Mouse (Mus musculus) embryonic facial prominence, embryonic 15.5 days (tissue): Measurements from ENCODE around the gene Lrrk1. TPM values are rescaled to one million over a fixed set of nuclear protein-coding genes. Genes with fewer than 3 reads are reported as not detected.
"Not testable (repeated sequence)": the region's sequence is repeated elsewhere in the genome, so short reads cannot be mapped to it uniquely, and the experiment has no call there.

Experiments used
- ATAC-seq: fragments of 200-750 bp; cut with Nextera tagmentation; 2 replicates; pipeline ENCODE4 v1.8.0; 2017; ENCODE audit warnings: low read depth, moderate TSS enrichment; ENCODE audit not compliant: insufficient number of reproducible peaks, low FRiP score, low TSS enrichment
- H3K27ac ChIP-seq: fragments of 300-500 bp; sonication (generic); replicated peaks from 2 replicates; pipeline ENCODE4 v1.5.1; 2015; ENCODE audit warnings: mild to moderate bottlenecking, inconsistent platforms
- H3K27me3 ChIP-seq: fragments of 300-500 bp; sonication (generic); 2 replicates; pipeline ENCODE4 v1.6.1; 2015; ENCODE audit warnings: inconsistent platforms
- H3K36me3 ChIP-seq: fragments of 300-500 bp; sonication (generic); 2 replicates; pipeline ENCODE4 v1.6.1; 2015; ENCODE audit warnings: mild to moderate bottlenecking, inconsistent platforms
- H3K4me1 ChIP-seq: fragments of 300-500 bp; sonication (generic); 2 replicates; pipeline ENCODE4 v1.6.1; 2015; ENCODE audit warnings: inconsistent platforms
- H3K4me2 ChIP-seq: fragments of 300-500 bp; sonication (generic); replicated peaks from 2 replicates; pipeline ENCODE4 v1.6.1; 2015; ENCODE audit warnings: mild to moderate bottlenecking, inconsistent platforms
- H3K4me3 ChIP-seq: fragments of 300-500 bp; sonication (generic); replicated peaks from 2 replicates; pipeline ENCODE4 v1.5.1; 2015; ENCODE audit warnings: mild to moderate bottlenecking, inconsistent platforms
- H3K9ac ChIP-seq: fragments of 300-500 bp; sonication (generic); 2 replicates; pipeline ENCODE4 v1.6.1; 2015; ENCODE audit warnings: inconsistent platforms
- H3K9me3 ChIP-seq: fragments of 300-500 bp; sonication (generic); replicated peaks from 2 replicates; pipeline ENCODE4 v1.6.1; 2016; ENCODE audit warnings: inconsistent platforms
- WGBS: fragments of 180-500 bp; shearing (Covaris S2); methylation state at CpG from one replicate; pipeline ENCODE4 v1.1.7; 2015; 5-methylcytosine and 5-hydroxymethylcytosine counted together
- polyA plus RNA-seq: library from polyadenylated mRNA; unstranded; fragments of >200 nt; fragmentation: Nextera tagmentation; extraction: Ambion mirVana; gene quantifications from 2 replicates; pipeline ENCODE4 v1.2.1, GENCODE M21; 2015

Lrrk1 gene
- polyA plus RNA-seq, 1 experiment from 2014 or later, result 16.9 TPM

DNA sequence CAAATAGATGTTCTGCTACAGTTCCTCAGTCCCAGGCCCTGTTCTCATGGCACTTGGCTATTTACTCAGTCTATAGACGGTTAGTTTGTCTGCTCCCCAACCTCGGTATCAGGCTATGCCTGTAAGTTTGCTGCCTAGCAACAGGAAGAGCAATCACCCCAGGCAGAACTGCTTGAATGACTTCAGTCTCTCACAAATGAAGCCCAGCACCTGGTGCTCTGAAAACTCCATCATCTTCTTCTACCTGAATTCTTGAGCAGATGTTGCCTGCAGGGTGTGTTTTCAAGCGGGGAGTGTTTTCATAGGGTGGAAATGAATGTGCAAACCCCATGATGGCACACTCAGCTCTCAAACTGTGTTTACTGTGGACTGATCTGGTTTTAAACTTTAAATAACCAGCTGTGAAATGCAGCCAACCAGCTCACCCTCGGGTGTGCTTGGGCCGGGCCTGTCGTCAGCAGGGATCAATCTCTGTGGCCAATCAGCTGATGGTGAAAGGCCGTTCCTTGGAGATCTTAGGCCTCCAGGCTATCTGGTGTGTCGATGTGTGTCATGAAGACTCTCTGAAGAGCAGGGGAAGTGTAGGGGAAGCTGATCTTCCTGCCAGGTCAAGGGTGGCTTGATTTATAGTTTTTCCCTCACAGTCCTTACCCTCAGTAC is 187.2 kb downstream of the Lrrk1 start:
- Histone ChIP-seq H3K36me3 (no peaks in the 10 kb centered on the region), H3K9me3 (no peaks in the 10 kb centered on the region), H3K27me3 (no peaks in the 10 kb centered on the region), H3K9ac (no peak overlapping the region), H3K27ac (no peak overlapping the region), H3K4me2 (no peak overlapping the region), H3K4me1 (peaks cover 19% of the 10 kb centered on the region), H3K4me3 (no peak overlapping the region)
- 25% methylated on average over 8 of the region's 8 CpGs for WGBS
- no peak for ATAC-seq

GRCm38 (mm10) chr7:66200383-66200782 is 187.8 kb downstream of the Lrrk1 start:
- peaks cover 21% of the 10 kb centered on the region for H3K4me1 ChIP-seq
- no peak overlapping the region for H3K9ac ChIP-seq
- no peaks in the 10 kb centered on the region for H3K9me3 ChIP-seq
- H3K4me3 ChIP-seq, result no peak overlapping the region
- 82% methylated on average over 3 of the region's 3 CpGs for WGBS
- ATAC-seq, result no peak
- H3K4me2 ChIP-seq, result no peak overlapping the region
- no peaks in the 10 kb centered on the region for H3K36me3 ChIP-seq
- no peak overlapping the region for H3K27ac ChIP-seq
- H3K27me3 ChIP-seq, result no peaks in the 10 kb centered on the region

- Histone ChIP-seq H3K27me3 (no peaks in the 10 kb centered on the region), H3K9me3 (no peaks in the 10 kb centered on the region), H3K9ac (no peak overlapping the region), H3K27ac (no peak overlapping the region), H3K4me1 (peaks cover 21% of the 10 kb centered on the region), H3K4me2 (no peak overlapping the region), H3K4me3 (no peak overlapping the region), H3K36me3 (no peaks in the 10 kb centered on the region)
- WGBS, result 60% methylated on average over 5 of the region's 5 CpGs
- ATAC-seq, result 0 out of 2 replicates have a peak, but pooled peaks have one; percentile 66
Measured at GRCm38 (mm10) chr7:66199391-66199831, 188.7 kb downstream of the Lrrk1 start.

DNA sequence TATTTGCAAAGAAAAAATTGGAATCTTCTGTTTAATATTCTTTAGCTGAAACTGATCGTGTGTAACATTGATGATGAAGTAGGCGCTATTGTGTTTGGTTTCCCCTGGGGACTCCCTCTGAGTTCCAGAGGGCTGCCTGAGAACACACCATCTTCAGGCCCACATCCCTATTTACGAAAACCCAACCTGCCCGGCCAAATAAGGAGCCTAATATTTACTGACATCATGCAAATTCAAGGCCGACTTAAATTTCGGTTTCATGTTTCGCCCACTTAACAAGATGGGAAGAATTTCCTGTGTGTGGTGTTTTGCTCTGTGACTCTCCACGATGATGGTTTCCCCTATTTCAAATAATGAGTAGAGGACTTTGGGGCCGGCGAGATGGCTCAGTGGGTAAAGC is 189.7 kb downstream of the Lrrk1 start:
- H3K4me3 ChIP-seq, result no peak overlapping the region
- H3K27me3 ChIP-seq, result no peaks in the 10 kb centered on the region
- 52% methylated on average over 10 of the region's 10 CpGs for WGBS
- ATAC-seq, result no peak
- H3K9ac ChIP-seq, result no peak overlapping the region
- H3K4me1 ChIP-seq, result peaks cover 21% of the 10 kb centered on the region
- no peak overlapping the region for H3K4me2 ChIP-seq
- H3K27ac ChIP-seq, result no peak overlapping the region
- no peaks in the 10 kb centered on the region for H3K36me3 ChIP-seq
- H3K9me3 ChIP-seq, result no peaks in the 10 kb centered on the region

- ATAC-seq, result no peak
Measured at GRCm38 (mm10) chr7:66196609-66197445, 191.3 kb downstream of the Lrrk1 start.

GRCm38 (mm10) chr7:66195881-66196280 is 192.3 kb downstream of the Lrrk1 start:
- H3K36me3 ChIP-seq, result no peaks in the 10 kb centered on the region
- no peak overlapping the region for H3K4me3 ChIP-seq
- H3K4me1 ChIP-seq, result peaks cover 18% of the 10 kb centered on the region
- H3K27me3 ChIP-seq, result no peaks in the 10 kb centered on the region
- no peak overlapping the region for H3K9ac ChIP-seq
- no peaks in the 10 kb centered on the region for H3K9me3 ChIP-seq
- no peak overlapping the region for H3K27ac ChIP-seq
- WGBS, result 39% methylated on average over 1 of the region's 1 CpGs
- ATAC-seq, result no peak
- no peak overlapping the region for H3K4me2 ChIP-seq

More at GRCm38 (mm10) chr7:66196609-66197445, 191.3 kb downstream of the Lrrk1 start:
- peaks cover 21% of the 10 kb centered on the region for H3K4me1 ChIP-seq
- H3K27ac ChIP-seq, result no peak overlapping the region
- no peaks in the 10 kb centered on the region for H3K27me3 ChIP-seq
- no peaks in the 10 kb centered on the region for H3K9me3 ChIP-seq
- H3K4me2 ChIP-seq, result no peak overlapping the region
- WGBS, result 72% methylated on average over 11 of the region's 11 CpGs
- H3K9ac ChIP-seq, result no peak overlapping the region
- no peaks in the 10 kb centered on the region for H3K36me3 ChIP-seq
- no peak overlapping the region for H3K4me3 ChIP-seq

DNA sequence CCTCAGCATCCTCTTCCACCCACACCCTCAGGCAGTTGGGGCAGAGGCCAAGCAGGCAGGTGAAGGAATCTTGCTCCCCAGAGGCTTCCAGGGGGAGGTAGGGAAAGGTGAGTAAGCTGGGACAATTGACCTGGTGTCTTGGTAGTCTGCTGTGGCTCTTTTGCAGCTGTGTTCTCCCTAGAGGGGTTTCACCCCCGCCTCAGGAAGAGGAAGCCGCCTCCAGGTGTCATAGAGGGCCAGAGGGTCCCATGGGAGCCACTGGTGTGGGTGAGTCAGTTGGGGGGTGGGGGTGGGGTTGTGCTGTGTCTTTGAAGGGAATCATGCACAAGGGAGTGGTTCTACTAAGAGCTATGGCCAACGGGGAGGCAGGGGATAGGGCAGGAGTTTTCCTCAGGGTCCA is 193.6 kb downstream of the Lrrk1 start:
- H3K36me3 ChIP-seq, result no peaks in the 10 kb centered on the region
- no peaks in the 10 kb centered on the region for H3K9me3 ChIP-seq
- 57% methylated on average over 3 of the region's 3 CpGs for WGBS
- H3K4me3 ChIP-seq, result no peak overlapping the region
- no peak overlapping the region for H3K4me2 ChIP-seq
- peaks cover 13% of the 10 kb centered on the region for H3K4me1 ChIP-seq
- ATAC-seq, result no peak
- no peak overlapping the region for H3K27ac ChIP-seq
- no peaks in the 10 kb centered on the region for H3K27me3 ChIP-seq
- H3K9ac ChIP-seq, result no peak overlapping the region

- not testable (repeated sequence) for H3K27me3 ChIP-seq, H3K36me3 ChIP-seq, H3K4me1 ChIP-seq, H3K9ac ChIP-seq, H3K27ac ChIP-seq, ATAC-seq, H3K9me3 ChIP-seq, H3K4me2 ChIP-seq, H3K4me3 ChIP-seq
- WGBS, result 88% methylated on average over 10 of the region's 10 CpGs
Measured at GRCm38 (mm10) chr7:66190385-66190784, 197.8 kb downstream of the Lrrk1 start.

GRCm38 (mm10) chr7:66187581-66188231 is 200.4 kb downstream of the Lrrk1 start:
- Histone ChIP-seq H3K4me3 (no peak overlapping the region), H3K27ac (no peak overlapping the region), H3K4me2 (no peak overlapping the region), H3K27me3 (no peaks in the 10 kb centered on the region), H3K4me1 (no peaks in the 10 kb centered on the region), H3K9ac (no peak overlapping the region), H3K36me3 (no peaks in the 10 kb centered on the region), H3K9me3 (no peaks in the 10 kb centered on the region)
- ATAC-seq, result no peak
- 78% methylated on average over 4 of the region's 4 CpGs for WGBS

- Histone ChIP-seq H3K36me3 (no peaks in the 10 kb centered on the region), H3K9ac (no peak overlapping the region), H3K4me1 (no peaks in the 10 kb centered on the region), H3K27ac (no peak overlapping the region), H3K9me3 (no peaks in the 10 kb centered on the region), H3K4me3 (no peak overlapping the region), H3K4me2 (no peak overlapping the region), H3K27me3 (no peaks in the 10 kb centered on the region)
- 84% methylated on average over 5 of the region's 5 CpGs for WGBS
- no peak for ATAC-seq
Measured at GRCm38 (mm10) chr7:66185370-66185769, 202.8 kb downstream of the Lrrk1 start.

- Histone ChIP-seq H3K9ac (no peak overlapping the region), H3K4me2 (no peak overlapping the region), H3K27ac (no peak overlapping the region), H3K4me1 (peaks cover 7% of the 10 kb centered on the region; the same call in 1 of the 2 replicates), H3K36me3 (no peaks in the 10 kb centered on the region), H3K9me3 (no peaks in the 10 kb centered on the region), H3K4me3 (no peak overlapping the region), H3K27me3 (no peaks in the 10 kb centered on the region)
- WGBS, result 77% methylated on average over 4 of the region's 4 CpGs
- no peak for ATAC-seq
Measured at GRCm38 (mm10) chr7:66184026-66184425, 204.1 kb downstream of the Lrrk1 start.
